Mouse (Mus musculus) embryonic fibroblast, embryonic 13.5 days (primary cell): Measurements from ENCODE around the gene Ldhc.

ENCODE experiments used
- CTCF ChIP-seq: IDR thresholded peaks from 2 replicates; pipeline ENCODE4 v1.5.1; 2011; ENCODE audit warnings: mild to moderate bottlenecking, control low read depth, low read length, moderate library complexity, borderline replicate concordance; ENCODE audit not compliant: insufficient read depth
- POLR2A ChIP-seq: IDR thresholded peaks from 2 replicates; pipeline ENCODE4 v1.6.1; 2011; ENCODE audit warnings: low read depth, mild to moderate bottlenecking, control low read depth, low read length, moderate library complexity

DNA sequence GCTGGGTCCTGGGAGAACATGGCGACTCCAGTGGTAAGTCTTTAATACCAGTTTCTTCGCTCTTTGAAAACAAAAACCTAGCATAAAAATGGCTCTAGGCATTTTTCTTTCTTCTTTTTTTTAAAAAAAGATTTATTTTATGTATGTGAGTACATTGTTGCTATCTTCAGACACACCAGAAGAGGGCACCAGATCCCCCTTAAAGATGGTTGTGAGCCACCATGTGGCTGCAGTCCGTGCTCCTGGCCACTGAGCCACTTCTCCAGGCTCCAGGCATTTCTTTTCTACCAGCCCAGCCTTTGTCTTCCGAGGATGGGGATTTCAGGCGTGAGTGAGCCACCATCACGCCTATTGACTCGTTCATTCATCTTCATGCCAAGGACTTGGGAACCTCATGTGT, 10.0 kb upstream of the Ldhc start:
- TF ChIP-seq CTCF: no peak
- no peak for TF ChIP-seq POLR2A
